9 mouse cellular contexts compared by ENCODE assay signal in genomic region chr11:96997380-96997956, GRCm38 (mm10). TPM values are rescaled to one million over a fixed set of nuclear protein-coding genes. Genes with fewer than 3 reads are reported as not detected.
DNase-seq lines count a peak whose midpoint lies in the region; ATAC-seq lines count a peak whose summit lies in the region.
"Had no signal": no experiment of that assay in that cellular context is flagged by ENCODE, and none has a peak within 500 bp of the region (broad histone marks: within the 10 kb centered on the region; RNA-seq: fewer than 3 reads in every experiment).

No protein-coding gene starts in this region.

- H3K9ac ChIP-seq in forebrain, embryonic 12.5 days, result peak overlapping the region; percentile 56
- H3K9ac ChIP-seq in hindbrain, embryonic 13.5 days, result peak overlapping the region; percentile 73
- 0 out of 2 replicates have a peak overlapping the region, but pooled peaks have one; percentile 0 for H3K9ac ChIP-seq in limb, embryonic 15.5 days
- H3K9ac ChIP-seq in neural tube, embryonic 15.5 days (replicated peaks), result peak overlapping the region; percentile 31

- ATAC-seq in forebrain, embryonic 12.5 days (ENCODE audit: low FRiP score), result peak; percentile 78
- peak; percentile 49; the same call in 1 of the 2 replicates for ATAC-seq in hindbrain, embryonic 13.5 days (ENCODE audit: low FRiP score)
- ATAC-seq in limb, embryonic 15.5 days (ENCODE audit: insufficient number of reproducible peaks, low FRiP score, low TSS enrichment, low read depth), result no peak
- ATAC-seq in neural tube, embryonic 15.5 days (ENCODE audit: low FRiP score), result no peak

- peaks cover 69% of the 10 kb centered on the region for H3K27me3 ChIP-seq in forebrain, embryonic 12.5 days
- peaks cover 35% of the 10 kb centered on the region; the same call in 1 of the 2 replicates for H3K27me3 ChIP-seq in hindbrain, embryonic 13.5 days
- peaks cover 69% of the 10 kb centered on the region for H3K27me3 ChIP-seq in limb, embryonic 15.5 days
- H3K27me3 ChIP-seq in neural tube, embryonic 15.5 days (replicated peaks), result peaks cover 16% of the 10 kb centered on the region; the same call in 1 of the 2 replicates

- H3K9me3 ChIP-seq in forebrain, embryonic 12.5 days, result no peaks in the 10 kb centered on the region
- H3K9me3 ChIP-seq in hindbrain, embryonic 13.5 days, result no peaks in the 10 kb centered on the region
- H3K9me3 ChIP-seq in limb, embryonic 15.5 days, result no peaks in the 10 kb centered on the region
- H3K9me3 ChIP-seq in neural tube, embryonic 15.5 days (replicated peaks), result no peaks in the 10 kb centered on the region

- peak overlapping the region; percentile 37 for H3K4me3 ChIP-seq in forebrain, embryonic 12.5 days (replicated peaks)
- peak overlapping the region; percentile 37 for H3K4me3 ChIP-seq in hindbrain, embryonic 13.5 days
- peak overlapping the region; percentile 28 for H3K4me3 ChIP-seq in limb, embryonic 15.5 days
- peak overlapping the region; percentile 31 for H3K4me3 ChIP-seq in neural tube, embryonic 15.5 days (replicated peaks)
- H3K4me3 ChIP-seq: erythroblast, embryonic 14.5 days had no signal

- H3K4me2 ChIP-seq in forebrain, embryonic 12.5 days, result peak overlapping the region; percentile 65
- peak overlapping the region; percentile 61 for H3K4me2 ChIP-seq in hindbrain, embryonic 13.5 days
- peak overlapping the region; percentile 52 for H3K4me2 ChIP-seq in limb, embryonic 15.5 days
- peak overlapping the region; percentile 65 for H3K4me2 ChIP-seq in neural tube, embryonic 15.5 days

- DNase-seq in cerebellum, adult 11 months, result peak; percentile 59
- no peak for DNase-seq in cerebellum, adult 9-10 months
- peak; percentile 66 for DNase-seq in Muller cell, postnatal 12 days (ENCODE audit: inconsistent ontology term)
- no peak for DNase-seq in c-Kit-positive CD71-positive TER-119-positive erythroid progenitor cells, embryonic 14.5 days (ENCODE audit: low spot score)

- H3K36me3 ChIP-seq in forebrain, embryonic 12.5 days (replicated peaks), result no peaks in the 10 kb centered on the region
- no peaks in the 10 kb centered on the region for H3K36me3 ChIP-seq in hindbrain, embryonic 13.5 days
- no peaks in the 10 kb centered on the region for H3K36me3 ChIP-seq in limb, embryonic 15.5 days
- H3K36me3 ChIP-seq in neural tube, embryonic 15.5 days, result no peaks in the 10 kb centered on the region

- H3K27ac ChIP-seq in forebrain, embryonic 12.5 days, result peak overlapping the region; percentile 75
- 0 out of 2 replicates have a peak overlapping the region, but pooled peaks have one; percentile 23 for H3K27ac ChIP-seq in hindbrain, embryonic 13.5 days
- H3K27ac ChIP-seq in limb, embryonic 15.5 days, result no peak overlapping the region
- H3K27ac ChIP-seq in neural tube, embryonic 15.5 days (replicated peaks), result no peak overlapping the region

- 2% methylated on average over 30 of the region's 30 CpGs for WGBS in forebrain, embryonic 12.5 days
- WGBS in hindbrain, embryonic 13.5 days, result 7% methylated on average over 27 of the region's 30 CpGs
- WGBS in limb, embryonic 15.5 days, result 6% methylated on average over 28 of the region's 30 CpGs
- 5% methylated on average over 30 of the region's 30 CpGs for WGBS in neural tube, embryonic 15.5 days

- peaks cover 37% of the 10 kb centered on the region for H3K4me1 ChIP-seq in forebrain, embryonic 12.5 days
- peaks cover 25% of the 10 kb centered on the region for H3K4me1 ChIP-seq in hindbrain, embryonic 13.5 days (replicated peaks)
- H3K4me1 ChIP-seq in limb, embryonic 15.5 days, result peaks cover 15% of the 10 kb centered on the region
- H3K4me1 ChIP-seq in neural tube, embryonic 15.5 days, result peaks cover 10% of the 10 kb centered on the region

RNA-seq across cellular contexts. Expression of gene Sp2, which starts 14.7 kb away (rescaled TPM):
- 23.1 and 27.2 TPM in 2 replicates for polyA plus RNA-seq in forebrain, embryonic 12.5 days (2016; fragmentation: Nextera tagmentation; extraction: Ambion mirVana)
- polyA plus RNA-seq in hindbrain, embryonic 13.5 days (2015; fragmentation: Nextera tagmentation; extraction: Ambion mirVana), result 15.9 and 17.2 TPM in 2 replicates
- polyA plus RNA-seq in limb, embryonic 15.5 days (2015; fragmentation: Nextera tagmentation; extraction: Ambion mirVana), result 15.1 and 16.8 TPM in 2 replicates
- 13.0 and 15.8 TPM in 2 replicates for polyA plus RNA-seq in neural tube, embryonic 15.5 days (2015; fragmentation: Nextera tagmentation; extraction: Ambion mirVana)

RNA-seq across cellular contexts. Expression of gene Sp6, which starts 15.7 kb away (rescaled TPM):
- polyA plus RNA-seq in forebrain, embryonic 12.5 days (2016; fragmentation: Nextera tagmentation; extraction: Ambion mirVana), result 0.26 and 0.51 TPM in 2 replicates
- 0.10 and 0.29 TPM in 2 replicates for polyA plus RNA-seq in hindbrain, embryonic 13.5 days (2015; fragmentation: Nextera tagmentation; extraction: Ambion mirVana)
- 27.1 and 30.4 TPM in 2 replicates for polyA plus RNA-seq in limb, embryonic 15.5 days (2015; fragmentation: Nextera tagmentation; extraction: Ambion mirVana)
- polyA plus RNA-seq in neural tube, embryonic 15.5 days (2015; fragmentation: Nextera tagmentation; extraction: Ambion mirVana), result 0.23 and 0.52 TPM in 2 replicates
- polyA plus RNA-seq: erythroblast, embryonic 14.5 days had no signal

RNA-seq across cellular contexts. Expression of gene Scrn2, which starts 32.3 kb away (rescaled TPM):
- 26.0 and 28.0 TPM in 2 replicates for polyA plus RNA-seq in forebrain, embryonic 12.5 days (2016; fragmentation: Nextera tagmentation; extraction: Ambion mirVana)
- polyA plus RNA-seq in hindbrain, embryonic 13.5 days (2015; fragmentation: Nextera tagmentation; extraction: Ambion mirVana), result 14.4 and 15.3 TPM in 2 replicates
- polyA plus RNA-seq in limb, embryonic 15.5 days (2015; fragmentation: Nextera tagmentation; extraction: Ambion mirVana), result 22.7 and 23.8 TPM in 2 replicates
- polyA plus RNA-seq in neural tube, embryonic 15.5 days (2015; fragmentation: Nextera tagmentation; extraction: Ambion mirVana), result 12.6 and 18.5 TPM in 2 replicates

RNA-seq across cellular contexts. Expression of gene Lrrc46, which starts 43.7 kb away (rescaled TPM):
- 2.3 and 3.2 TPM in 2 replicates for polyA plus RNA-seq in forebrain, embryonic 12.5 days (2016; fragmentation: Nextera tagmentation; extraction: Ambion mirVana)
- 3.2 and 5.6 TPM in 2 replicates for polyA plus RNA-seq in hindbrain, embryonic 13.5 days (2015; fragmentation: Nextera tagmentation; extraction: Ambion mirVana)
- polyA plus RNA-seq in limb, embryonic 15.5 days (2015; fragmentation: Nextera tagmentation; extraction: Ambion mirVana), result 0.54 and 0.65 TPM in 2 replicates
- 1.9 and 2.3 TPM in 2 replicates for polyA plus RNA-seq in neural tube, embryonic 15.5 days (2015; fragmentation: Nextera tagmentation; extraction: Ambion mirVana)
- polyA plus RNA-seq: erythroblast, embryonic 14.5 days had no signal

RNA-seq across cellular contexts. Expression of gene Mrpl10, which starts 43.9 kb away (rescaled TPM):
- 64.0 and 65.8 TPM in 2 replicates for polyA plus RNA-seq in forebrain, embryonic 12.5 days (2016; fragmentation: Nextera tagmentation; extraction: Ambion mirVana)
- polyA plus RNA-seq in hindbrain, embryonic 13.5 days (2015; fragmentation: Nextera tagmentation; extraction: Ambion mirVana), result 59.4 and 62.0 TPM in 2 replicates
- 79.5 and 84.7 TPM in 2 replicates for polyA plus RNA-seq in limb, embryonic 15.5 days (2015; fragmentation: Nextera tagmentation; extraction: Ambion mirVana)
- 63.7 and 67.4 TPM in 2 replicates for polyA plus RNA-seq in neural tube, embryonic 15.5 days (2015; fragmentation: Nextera tagmentation; extraction: Ambion mirVana)

Comparison
In these comparisons a context has a peak if more than half of its experiments do, and no peak if none do; other contexts are left out.
1. DNase-seq: peak in cerebellum, adult 11 months (single experiment) and Muller cell, postnatal 12 days (single experiment); none in cerebellum, adult 9-10 months (single experiment) and c-Kit-positive CD71-positive TER-119-positive erythroid progenitor cells, embryonic 14.5 days (single experiment).
2. ATAC-seq: peak in forebrain, embryonic 12.5 days (single experiment) and hindbrain, embryonic 13.5 days (single experiment); none in limb, embryonic 15.5 days (single experiment) and neural tube, embryonic 15.5 days (single experiment).
3. H3K27ac ChIP-seq: peak in forebrain, embryonic 12.5 days (single experiment) and hindbrain, embryonic 13.5 days (single experiment); none in limb, embryonic 15.5 days (single experiment) and neural tube, embryonic 15.5 days (single experiment).
4. H3K9ac ChIP-seq: peak in every context shown above with its lines; median percentile 73 in hindbrain, embryonic 13.5 days; 56 in forebrain, embryonic 12.5 days; 31 in neural tube, embryonic 15.5 days; 0 in limb, embryonic 15.5 days.
5. RNA of gene Sp6, which starts 15.7 kb away (polyA plus RNA-seq): 27.1 to 30.4 TPM in limb, embryonic 15.5 days; 0.10 to 0.29 TPM in hindbrain, embryonic 13.5 days, 0.26 to 0.51 TPM in forebrain, embryonic 12.5 days and 0.23 to 0.52 TPM in neural tube, embryonic 15.5 days; every median in the first group is over 10 times any median in the second.
6. Peak in every context shown above with its lines, with median percentiles within 50 percentile points of each other: H3K4me2 ChIP-seq and H3K4me3 ChIP-seq.